ENCODE assay signal across 12 mouse cellular contexts in genomic region chr10:29144612-29145405, GRCm38 (mm10). TPM values are rescaled to one million over a fixed set of nuclear protein-coding genes. Genes with fewer than 3 reads are reported as not detected.
DNase-seq lines count a peak whose midpoint lies in the region; ATAC-seq and TF ChIP-seq lines count a peak whose summit lies in the region.
"Had no signal": no experiment of that assay in that cellular context is flagged by ENCODE, and none has a peak within 500 bp of the region (broad histone marks: within the 10 kb centered on the region; RNA-seq: fewer than 3 reads in every experiment).

No protein-coding gene starts in this region.

- H3K4me3 ChIP-seq in stomach, embryonic 14.5 days (ENCODE audit: low read depth, low read length), result 0 out of 2 replicates have a peak overlapping the region, but pooled peaks have one; percentile 17
- no peak overlapping the region for H3K4me3 ChIP-seq in stomach, postnatal 0 days (ENCODE audit: low read depth, low read length)
- H3K4me3 ChIP-seq in forebrain, embryonic 10.5 days, result peak overlapping the region; percentile 75
- 0 out of 2 replicates have a peak overlapping the region, but pooled peaks have one; percentile 35 for H3K4me3 ChIP-seq in limb, embryonic 12.5 days (replicated peaks)
- H3K4me3 ChIP-seq in liver, embryonic 12.5 days, result no peak overlapping the region
- H3K4me3 ChIP-seq: liver, embryonic 15.5 days had no signal

- peaks cover 11% of the 10 kb centered on the region; the same call in 1 of the 2 replicates for H3K4me1 ChIP-seq in stomach, embryonic 14.5 days (ENCODE audit: control insufficient read depth, insufficient read depth, low read length)
- no peaks in the 10 kb centered on the region for H3K4me1 ChIP-seq in stomach, postnatal 0 days (replicated peaks; ENCODE audit: control insufficient read depth, insufficient read depth)
- H3K4me1 ChIP-seq in forebrain, embryonic 10.5 days, result peaks cover 47% of the 10 kb centered on the region
- H3K4me1 ChIP-seq in limb, embryonic 12.5 days (replicated peaks), result peaks cover 29% of the 10 kb centered on the region
- H3K4me1 ChIP-seq in liver, embryonic 12.5 days, result peaks cover 6% of the 10 kb centered on the region; the same call in 1 of the 2 replicates

- no peaks in the 10 kb centered on the region for H3K36me3 ChIP-seq in stomach, embryonic 14.5 days (ENCODE audit: control insufficient read depth, insufficient read depth, low read length)
- H3K36me3 ChIP-seq in stomach, postnatal 0 days (ENCODE audit: control insufficient read depth, insufficient read depth, low read length), result no peaks in the 10 kb centered on the region
- H3K36me3 ChIP-seq in forebrain, embryonic 10.5 days (replicated peaks), result no peaks in the 10 kb centered on the region
- H3K36me3 ChIP-seq in limb, embryonic 12.5 days, result no peaks in the 10 kb centered on the region
- no peaks in the 10 kb centered on the region for H3K36me3 ChIP-seq in liver, embryonic 12.5 days
- H3K36me3 ChIP-seq: heart, embryonic 12.5 days; liver, embryonic 15.5 days had no signal

- H3K27me3 ChIP-seq in stomach, embryonic 14.5 days (ENCODE audit: control insufficient read depth, insufficient read depth, low read length), result peaks cover 29% of the 10 kb centered on the region
- H3K27me3 ChIP-seq in stomach, postnatal 0 days (ENCODE audit: control insufficient read depth, insufficient read depth, low read length), result peaks cover 6% of the 10 kb centered on the region; the same call in 1 of the 2 replicates
- peaks cover 25% of the 10 kb centered on the region for H3K27me3 ChIP-seq in forebrain, embryonic 10.5 days (ENCODE audit: poor library complexity, severe bottlenecking)
- H3K27me3 ChIP-seq in limb, embryonic 12.5 days, result peaks cover 69% of the 10 kb centered on the region
- peaks cover 61% of the 10 kb centered on the region for H3K27me3 ChIP-seq in liver, embryonic 12.5 days (replicated peaks)

- no peak for TF ChIP-seq EP300 in stomach, postnatal 0 days (optimal IDR thresholded peaks at IDR 0.05)

- ATAC-seq in stomach, embryonic 14.5 days (ENCODE audit: insufficient number of reproducible peaks, insufficient read depth, low FRiP score, low read depth), result no peak
- ATAC-seq in stomach, postnatal 0 days (ENCODE audit: low FRiP score, low TSS enrichment), result no peak
- ATAC-seq in limb, embryonic 12.5 days (ENCODE audit: insufficient number of reproducible peaks, insufficient read depth, low FRiP score, low TSS enrichment, low read depth), result no peak
- ATAC-seq in liver, embryonic 12.5 days, result no peak
- no peak for ATAC-seq in activated CD4-positive, CD25-positive, alpha-beta regulatory T cell, adult 4 months
- ATAC-seq in frontal cortex, adult (ENCODE audit: low TSS enrichment), result no peak

- H3K27ac ChIP-seq in stomach, embryonic 14.5 days (ENCODE audit: low read length), result no peak overlapping the region
- H3K27ac ChIP-seq in stomach, postnatal 0 days (replicated peaks), result no peak overlapping the region
- H3K27ac ChIP-seq in forebrain, embryonic 10.5 days, result peak overlapping the region; percentile 93
- H3K27ac ChIP-seq in limb, embryonic 12.5 days, result no peak overlapping the region
- H3K27ac ChIP-seq in liver, embryonic 12.5 days, result no peak overlapping the region
- H3K27ac ChIP-seq: liver, embryonic 15.5 days had no signal

- H3K9me3 ChIP-seq in stomach, embryonic 14.5 days (ENCODE audit: control insufficient read depth, low read depth, low read length), result no peaks in the 10 kb centered on the region
- H3K9me3 ChIP-seq in stomach, postnatal 0 days (ENCODE audit: control insufficient read depth, low read length), result no peaks in the 10 kb centered on the region
- H3K9me3 ChIP-seq in forebrain, embryonic 10.5 days, result no peaks in the 10 kb centered on the region
- H3K9me3 ChIP-seq in limb, embryonic 12.5 days, result no peaks in the 10 kb centered on the region
- H3K9me3 ChIP-seq in liver, embryonic 12.5 days (replicated peaks), result no peaks in the 10 kb centered on the region
- H3K9me3 ChIP-seq: heart, embryonic 12.5 days; liver, embryonic 15.5 days had no signal

- DNase-seq in stomach, postnatal 0 days (ENCODE audit: low spot score), result no peak
- DNase-seq in forebrain, embryonic 10.5 days (ENCODE audit: extremely low spot score, low spot score), result no peak
- no peak for DNase-seq in kidney, adult 18-20 months

- 15% methylated on average over 8 of the region's 12 CpGs for WGBS in stomach, embryonic 14.5 days
- WGBS in stomach, postnatal 0 days, result 31% methylated on average over 12 of the region's 12 CpGs
- WGBS in forebrain, embryonic 10.5 days, result 17% methylated on average over 9 of the region's 12 CpGs
- WGBS in limb, embryonic 12.5 days, result 17% methylated on average over 7 of the region's 12 CpGs
- WGBS in liver, embryonic 12.5 days (ENCODE audit: insufficient replicate concordance), result 21% methylated on average over 7 of the region's 12 CpGs

- no peak overlapping the region for H3K9ac ChIP-seq in stomach, embryonic 14.5 days (replicated peaks; ENCODE audit: low read depth, low read length)
- H3K9ac ChIP-seq in stomach, postnatal 0 days (ENCODE audit: low read length), result no peak overlapping the region
- H3K9ac ChIP-seq in limb, embryonic 12.5 days (replicated peaks), result no peak overlapping the region
- H3K9ac ChIP-seq in liver, embryonic 12.5 days, result no peak overlapping the region
- H3K9ac ChIP-seq: heart, embryonic 12.5 days; liver, embryonic 15.5 days had no signal

- TF ChIP-seq CTCF in stomach, postnatal 0 days (IDR thresholded peaks at IDR 0.05; ENCODE audit: low read depth), result no peak

- no peak overlapping the region for H3K4me2 ChIP-seq in stomach, embryonic 14.5 days (replicated peaks; ENCODE audit: low read depth, low read length)
- no peak overlapping the region for H3K4me2 ChIP-seq in stomach, postnatal 0 days (replicated peaks; ENCODE audit: low read depth)
- peak overlapping the region; percentile 57; the same call in 1 of the 2 replicates for H3K4me2 ChIP-seq in limb, embryonic 12.5 days
- H3K4me2 ChIP-seq in liver, embryonic 12.5 days, result no peak overlapping the region
- H3K4me2 ChIP-seq: liver, embryonic 15.5 days had no signal

RNA-seq across cellular contexts. Expression of gene Soga3, which starts 1.2 kb away (rescaled TPM):
- 3.2 and 5.7 TPM in 2 replicates for polyA plus RNA-seq in stomach, embryonic 14.5 days (2014; fragmentation: Nextera tagmentation; extraction: Ambion mirVana)
- 1.8 and 2.2 TPM in 2 replicates for polyA plus RNA-seq in stomach, postnatal 0 days (2015; fragmentation: Nextera tagmentation; extraction: Ambion mirVana)
- polyA plus RNA-seq in forebrain, embryonic 10.5 days (2016; fragmentation: Nextera tagmentation; extraction: Ambion mirVana), result 9.6 and 10.6 TPM in 2 replicates
- 0.87 and 1.2 TPM in 2 replicates for polyA plus RNA-seq in limb, embryonic 12.5 days (2016; fragmentation: Nextera tagmentation; extraction: Ambion mirVana)
- polyA plus RNA-seq in liver, embryonic 12.5 days (2016; fragmentation: Nextera tagmentation; extraction: Ambion mirVana), result 0.10 and 0.14 TPM in 2 replicates
- not detected for polyA plus RNA-seq in activated CD4-positive, CD25-positive, alpha-beta regulatory T cell, adult 4 months (2017; shearing (Covaris generic))

RNA-seq across cellular contexts. Expression of gene Gm49353, which starts 53.9 kb away (rescaled TPM):
- 1.1 and 1.2 TPM in 2 replicates for polyA plus RNA-seq in stomach, embryonic 14.5 days (2014; fragmentation: Nextera tagmentation; extraction: Ambion mirVana)
- 1.5 TPM in 1 of 2 replicates, not detected in the other for polyA plus RNA-seq in stomach, postnatal 0 days (2015; fragmentation: Nextera tagmentation; extraction: Ambion mirVana)
- 0.39 and 1.0 TPM in 2 replicates for polyA plus RNA-seq in forebrain, embryonic 10.5 days (2016; fragmentation: Nextera tagmentation; extraction: Ambion mirVana)
- polyA plus RNA-seq in limb, embryonic 12.5 days (2016; fragmentation: Nextera tagmentation; extraction: Ambion mirVana), result 0.70 TPM in 1 of 2 replicates, not detected in the other
- polyA plus RNA-seq in liver, embryonic 12.5 days (2016; fragmentation: Nextera tagmentation; extraction: Ambion mirVana), result not detected in 2 replicates
- polyA plus RNA-seq in activated CD4-positive, CD25-positive, alpha-beta regulatory T cell, adult 4 months (2017; shearing (Covaris generic)), result not detected
- polyA plus RNA-seq: heart, embryonic 12.5 days; large intestine, adult 2 months; liver, embryonic 15.5 days; small intestine, adult 2 months had no signal

Comparison
In these comparisons a context has a peak if more than half of its experiments do, and no peak if none do; other contexts are left out.
1. H3K4me3 ChIP-seq: peak in stomach, embryonic 14.5 days (single experiment), forebrain, embryonic 10.5 days (single experiment) and limb, embryonic 12.5 days (single experiment); none in stomach, postnatal 0 days (single experiment) and liver, embryonic 12.5 days (single experiment).